Mouse (Mus musculus) liver, postnatal 0 days (tissue): Measurements from ENCODE around the gene Smarcd1.

Experiments
- CTCF ChIP-seq: sonication (generic); IDR thresholded peaks from 2 replicates; pipeline ENCODE4 v1.5.1; 2016; ENCODE audit warnings: antibody characterized with exemption, low read depth
- EP300 ChIP-seq: IDR thresholded peaks from 2 replicates; pipeline ENCODE4 v1.6.1; 2016; ENCODE audit warnings: antibody characterized with exemption, low read depth, mild to moderate bottlenecking

DNA sequence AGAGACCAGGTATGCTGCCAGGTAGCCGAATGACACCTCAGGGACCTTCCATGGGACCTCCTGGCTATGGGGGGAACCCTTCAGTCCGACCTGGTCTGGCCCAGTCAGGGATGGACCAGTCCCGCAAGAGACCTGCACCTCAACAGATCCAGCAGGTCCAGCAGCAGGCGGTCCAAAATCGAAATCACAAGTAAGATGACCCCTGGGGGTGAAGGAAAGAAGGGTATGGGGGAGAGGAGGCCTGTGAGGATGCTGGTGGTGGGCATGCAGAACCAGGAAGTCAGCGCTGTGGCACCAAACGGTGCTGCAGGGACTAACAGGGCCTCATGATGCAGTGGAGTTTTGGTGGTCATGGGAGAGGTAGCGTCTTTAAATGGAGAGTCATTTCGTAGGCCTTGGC is 1.2 kb downstream of the Smarcd1 start:
- no peak for TF ChIP-seq CTCF
- no peak for TF ChIP-seq EP300
